Mouse (Mus musculus): ENCODE measurements around the gene Otop1. TPM values are rescaled to one million over a fixed set of nuclear protein-coding genes. Genes with fewer than 3 reads are reported as not detected.

Otop1 gene
- polyA plus RNA-seq, 1 experiment from 2014 or later: not detected

DNA sequence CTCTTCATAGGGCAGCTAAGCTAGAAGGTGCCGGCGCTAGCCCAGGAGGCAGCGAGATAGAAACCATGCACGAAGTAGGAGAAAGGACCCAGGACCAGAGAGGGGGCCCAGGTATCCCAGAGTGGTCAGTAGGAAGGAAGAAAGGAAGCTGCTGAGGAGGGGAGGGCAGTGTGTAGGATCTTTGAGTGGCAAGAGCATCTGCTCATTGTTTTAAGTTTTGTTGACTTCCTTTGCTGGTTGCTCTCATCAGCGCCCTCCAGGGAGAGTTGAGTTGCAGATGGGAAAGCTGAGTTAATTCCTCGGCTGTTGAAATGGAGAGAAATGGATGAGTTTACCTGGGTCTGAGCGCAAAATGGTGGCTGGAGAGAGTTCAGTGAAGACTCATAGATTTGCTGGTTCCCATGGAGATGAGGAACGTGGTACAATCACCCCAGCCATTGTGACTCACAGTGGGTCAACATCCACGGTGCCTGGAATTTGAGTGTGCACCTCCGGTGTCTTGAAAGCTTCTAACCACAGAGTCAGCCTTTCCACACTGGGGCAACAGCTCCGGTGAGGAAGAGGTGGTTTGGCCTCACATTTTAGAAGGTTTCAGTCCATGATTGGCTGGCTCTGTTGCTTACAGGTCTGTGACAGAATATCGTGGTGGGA lies 26.1 kb downstream of the Otop1 start:
- no peak overlapping the region for H3K27ac ChIP-seq (replicated peaks in 1 of 2; ENCODE audit: control insufficient read depth in 1 of 2, insufficient read depth in 1 of 2, low read depth in 2 of 2, low read length in 2 of 2)
- no peaks in the 10 kb centered on the region for H3K4me1 ChIP-seq (ENCODE audit: control insufficient read depth in 2 of 2, insufficient read depth in 2 of 2, low read length in 2 of 2)
- no peaks in the 10 kb centered on the region for H3K27me3 ChIP-seq (ENCODE audit: control insufficient read depth, insufficient read depth, low read length)
- no peak for ATAC-seq (ENCODE audit: insufficient number of reproducible peaks, insufficient read depth, low FRiP score, low read depth)
- H3K4me3 ChIP-seq (ENCODE audit: control insufficient read depth in 1 of 2, insufficient read depth in 1 of 2, low read depth in 1 of 2, low read length in 2 of 2): no peak overlapping the region
- H3K4me2 ChIP-seq (ENCODE audit: low read length): no peak overlapping the region
- no peaks in the 10 kb centered on the region for H3K9me3 ChIP-seq (ENCODE audit: control insufficient read depth, low read length)
- no peaks in the 10 kb centered on the region for H3K36me3 ChIP-seq (ENCODE audit: control insufficient read depth, insufficient read depth, low read length)
- H3K9ac ChIP-seq (ENCODE audit: low read length): no peak overlapping the region
- 82% methylated on average over 12 of the region's 12 CpGs for WGBS

DNA sequence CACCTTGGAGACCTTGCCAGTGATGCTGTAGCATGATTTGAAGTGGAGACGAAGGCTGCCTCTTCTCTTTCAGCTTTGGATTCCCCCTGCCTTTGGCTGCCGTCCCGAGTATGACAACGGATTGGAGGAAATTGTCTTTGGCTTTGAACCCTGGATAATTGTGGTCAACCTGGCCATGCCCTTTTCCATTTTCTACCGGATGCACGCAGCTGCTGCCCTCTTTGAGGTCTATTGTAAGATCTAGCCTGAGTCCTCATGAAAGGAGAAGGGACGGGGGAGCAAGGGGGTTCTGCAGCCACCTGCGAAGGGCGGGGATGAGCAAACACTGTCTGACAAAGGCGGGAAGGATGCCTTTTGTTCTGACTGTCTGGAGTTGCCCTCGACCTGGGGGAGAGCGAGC lies 26.9 kb downstream of the Otop1 start:
- no peak overlapping the region for H3K4me2 ChIP-seq (ENCODE audit: low read length)
- no peak for ATAC-seq (ENCODE audit: insufficient number of reproducible peaks, insufficient read depth, low FRiP score, low read depth)
- H3K9ac ChIP-seq (ENCODE audit: low read length): no peak overlapping the region
- no peak overlapping the region for H3K4me3 ChIP-seq (ENCODE audit: control insufficient read depth in 1 of 2, insufficient read depth in 1 of 2, low read depth in 1 of 2, low read length in 2 of 2)
- H3K27ac ChIP-seq (replicated peaks in 1 of 2; ENCODE audit: control insufficient read depth in 1 of 2, insufficient read depth in 1 of 2, low read depth in 2 of 2, low read length in 2 of 2): no peak overlapping the region
- H3K36me3 ChIP-seq (ENCODE audit: control insufficient read depth, insufficient read depth, low read length): no peaks in the 10 kb centered on the region
- no peaks in the 10 kb centered on the region for H3K4me1 ChIP-seq (ENCODE audit: control insufficient read depth in 2 of 2, insufficient read depth in 2 of 2, low read length in 2 of 2)
- 55% methylated on average over 12 of the region's 12 CpGs for WGBS
- H3K27me3 ChIP-seq (ENCODE audit: control insufficient read depth, insufficient read depth, low read length): no peaks in the 10 kb centered on the region
- H3K9me3 ChIP-seq (ENCODE audit: control insufficient read depth, low read length): no peaks in the 10 kb centered on the region

DNA sequence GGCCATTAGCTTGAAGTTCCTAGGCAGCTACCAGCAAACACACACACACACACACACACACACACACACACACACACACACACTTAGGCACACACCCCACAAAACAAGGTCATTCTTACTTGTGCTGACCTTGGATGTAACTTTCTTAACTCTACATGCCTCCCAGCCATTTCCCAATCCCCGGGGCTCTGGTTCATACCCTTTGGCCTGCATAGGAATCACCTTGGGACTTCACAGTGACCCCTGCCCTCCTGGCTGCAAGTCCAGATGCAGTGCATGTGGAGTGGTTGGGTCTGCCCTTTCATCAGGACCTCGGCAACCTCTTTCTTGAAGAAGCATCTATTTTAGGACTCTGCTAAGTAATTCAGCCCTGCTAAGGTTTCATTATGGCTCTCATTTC lies 29.5 kb downstream of the Otop1 start:
- H3K27ac ChIP-seq (replicated peaks in 1 of 2; ENCODE audit: control insufficient read depth in 1 of 2, insufficient read depth in 1 of 2, low read depth in 2 of 2, low read length in 2 of 2): no peak overlapping the region

DNA sequence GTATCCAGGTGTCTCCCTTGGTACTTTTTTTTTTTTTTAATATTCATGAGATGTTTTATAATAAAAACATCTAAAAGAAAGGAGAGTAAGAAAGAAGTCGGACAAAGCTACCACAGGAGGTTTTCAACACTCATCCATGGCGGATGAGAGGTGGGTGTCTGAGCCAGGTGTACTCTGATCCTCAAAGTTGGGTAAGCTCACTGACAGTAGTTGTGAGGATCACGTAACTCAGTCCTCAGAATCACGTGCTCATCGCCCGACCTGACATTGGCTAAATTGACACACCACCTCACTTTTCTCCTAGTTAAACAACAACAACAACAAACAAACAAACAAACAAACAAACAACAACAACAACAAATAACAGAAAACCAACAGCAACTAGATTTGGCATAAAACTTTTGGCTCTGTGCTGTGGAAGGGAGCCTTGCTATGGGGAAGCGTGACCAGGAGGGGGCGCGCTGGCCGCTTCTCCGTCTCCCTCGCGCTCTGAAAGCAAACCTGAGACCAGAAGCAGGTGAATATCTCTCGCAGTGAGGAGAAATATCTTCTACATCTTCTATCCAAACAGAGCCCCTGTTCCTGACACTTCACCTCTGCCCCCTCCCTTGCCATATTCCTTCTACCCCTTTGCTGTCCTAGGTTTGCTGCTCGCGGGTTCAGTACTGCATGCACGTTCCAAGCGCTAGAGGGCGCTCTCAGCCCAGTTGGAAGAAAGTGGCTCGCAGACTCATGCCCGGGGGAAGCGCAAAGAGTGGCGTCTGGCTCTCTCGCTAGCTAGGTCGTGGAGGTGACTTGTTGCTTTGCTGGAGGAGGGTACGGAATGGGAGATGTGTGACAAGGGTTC lies 31.7 kb downstream of the Otop1 start:
- H3K4me2 ChIP-seq (ENCODE audit: low read length): peak overlapping the region; percentile 60
- H3K9ac ChIP-seq (ENCODE audit: low read length): no peak overlapping the region
- H3K36me3 ChIP-seq (ENCODE audit: control insufficient read depth, insufficient read depth, low read length): no peaks in the 10 kb centered on the region
- H3K4me3 ChIP-seq (ENCODE audit: control insufficient read depth in 1 of 2, insufficient read depth in 1 of 2, low read depth in 1 of 2, low read length in 2 of 2): peak overlapping the region; percentile 34 to 44
- no peak overlapping the region for H3K27ac ChIP-seq (replicated peaks in 1 of 2; ENCODE audit: control insufficient read depth in 1 of 2, insufficient read depth in 1 of 2, low read depth in 2 of 2, low read length in 2 of 2)
- H3K4me1 ChIP-seq (ENCODE audit: control insufficient read depth in 2 of 2, insufficient read depth in 2 of 2, low read length in 2 of 2): 0 out of 4 replicates have a peak, but pooled peaks cover 0 to 4% of the 10 kb centered on the region in 2 experiments
- H3K9me3 ChIP-seq (ENCODE audit: control insufficient read depth, low read length): no peaks in the 10 kb centered on the region
- H3K27me3 ChIP-seq (ENCODE audit: control insufficient read depth, insufficient read depth, low read length): peaks cover 9% of the 10 kb centered on the region
- WGBS: 9% methylated on average over 26 of the region's 26 CpGs
- ATAC-seq (ENCODE audit: insufficient number of reproducible peaks, insufficient read depth, low FRiP score, low read depth): no peak; the same call in 1 of the 2 replicates

More for the DNA sequence above, 29.5 kb downstream of the Otop1 start:
- H3K4me1 ChIP-seq (ENCODE audit: control insufficient read depth in 2 of 2, insufficient read depth in 2 of 2, low read length in 2 of 2): 0 out of 4 replicates have a peak, but pooled peaks cover 0 to 4% of the 10 kb centered on the region in 2 experiments
- no peaks in the 10 kb centered on the region for H3K9me3 ChIP-seq (ENCODE audit: control insufficient read depth, low read length)
- H3K4me2 ChIP-seq (ENCODE audit: low read length): no peak overlapping the region
- WGBS: 63% methylated on average over 2 of the region's 2 CpGs
- ATAC-seq (ENCODE audit: insufficient number of reproducible peaks, insufficient read depth, low FRiP score, low read depth): no peak
- no peaks in the 10 kb centered on the region for H3K36me3 ChIP-seq (ENCODE audit: control insufficient read depth, insufficient read depth, low read length)
- peaks cover 9% of the 10 kb centered on the region for H3K27me3 ChIP-seq (ENCODE audit: control insufficient read depth, insufficient read depth, low read length)
- H3K4me3 ChIP-seq (ENCODE audit: control insufficient read depth in 1 of 2, insufficient read depth in 1 of 2, low read depth in 1 of 2, low read length in 2 of 2): no peak overlapping the region
- no peak overlapping the region for H3K9ac ChIP-seq (ENCODE audit: low read length)

DNA sequence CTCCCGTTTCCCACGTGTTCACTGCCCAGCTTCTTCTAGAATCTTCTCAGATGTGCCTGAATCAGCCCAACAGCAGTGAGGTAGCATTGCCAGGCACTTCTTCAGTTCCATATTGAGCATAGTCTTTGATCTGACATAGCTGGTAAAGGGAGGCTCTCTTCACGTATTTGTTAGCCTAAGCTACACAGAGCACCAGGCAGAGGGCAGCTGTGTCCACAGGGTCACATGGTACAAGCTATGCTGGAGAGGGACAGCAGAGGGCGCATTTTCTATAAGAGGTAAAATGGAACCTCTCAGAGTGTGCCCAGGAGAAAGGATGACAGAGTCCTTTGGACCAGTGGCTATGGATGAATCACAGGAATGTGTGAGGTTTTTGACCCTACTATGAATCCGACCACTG lies 33.1 kb downstream of the Otop1 start:
- H3K4me2 ChIP-seq (ENCODE audit: low read length): no peak overlapping the region
- no peak overlapping the region for H3K4me3 ChIP-seq (ENCODE audit: control insufficient read depth in 1 of 2, insufficient read depth in 1 of 2, low read depth in 1 of 2, low read length in 2 of 2)
- no peaks in the 10 kb centered on the region for H3K36me3 ChIP-seq (ENCODE audit: control insufficient read depth, insufficient read depth, low read length)
- peaks cover 9% of the 10 kb centered on the region for H3K27me3 ChIP-seq (ENCODE audit: control insufficient read depth, insufficient read depth, low read length)
- 48% methylated on average over 5 of the region's 5 CpGs for WGBS
- H3K4me1 ChIP-seq (ENCODE audit: control insufficient read depth in 2 of 2, insufficient read depth in 2 of 2, low read length in 2 of 2): 0 out of 4 replicates have a peak, but pooled peaks cover 0 to 4% of the 10 kb centered on the region in 2 experiments
- H3K27ac ChIP-seq (replicated peaks in 1 of 2; ENCODE audit: control insufficient read depth in 1 of 2, insufficient read depth in 1 of 2, low read depth in 2 of 2, low read length in 2 of 2): no peak overlapping the region
- no peak overlapping the region for H3K9ac ChIP-seq (ENCODE audit: low read length)
- no peaks in the 10 kb centered on the region for H3K9me3 ChIP-seq (ENCODE audit: control insufficient read depth, low read length)
- ATAC-seq (ENCODE audit: insufficient number of reproducible peaks, insufficient read depth, low FRiP score, low read depth): no peak

DNA sequence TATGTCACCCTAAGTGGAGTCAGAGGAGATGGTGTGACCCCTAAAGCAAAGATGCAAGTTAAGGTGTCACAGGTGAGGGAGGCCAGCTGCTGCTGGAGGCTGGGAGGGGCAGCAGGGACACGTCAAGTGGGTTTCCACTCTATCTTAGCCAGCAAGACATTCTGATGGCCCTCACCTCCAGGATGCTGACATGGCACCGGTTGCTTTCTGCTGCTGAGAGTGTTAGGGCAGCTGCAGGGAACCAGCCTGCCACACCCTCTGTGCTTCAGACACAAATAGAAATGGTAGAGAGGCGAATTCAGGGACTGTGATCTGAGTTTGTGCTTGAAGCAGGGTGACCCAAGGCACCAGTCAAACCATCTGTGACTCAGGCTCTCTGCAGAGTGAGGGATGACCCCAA lies 34.0 kb downstream of the Otop1 start:
- H3K36me3 ChIP-seq (ENCODE audit: control insufficient read depth, insufficient read depth, low read length): no peaks in the 10 kb centered on the region
- no peaks in the 10 kb centered on the region for H3K9me3 ChIP-seq (ENCODE audit: control insufficient read depth, low read length)
- H3K4me3 ChIP-seq (ENCODE audit: control insufficient read depth in 1 of 2, insufficient read depth in 1 of 2, low read depth in 1 of 2, low read length in 2 of 2): no peak overlapping the region
- no peak overlapping the region for H3K4me2 ChIP-seq (ENCODE audit: low read length)
- no peak for ATAC-seq (ENCODE audit: insufficient number of reproducible peaks, insufficient read depth, low FRiP score, low read depth)
- H3K27ac ChIP-seq (replicated peaks in 1 of 2; ENCODE audit: control insufficient read depth in 1 of 2, insufficient read depth in 1 of 2, low read depth in 2 of 2, low read length in 2 of 2): no peak overlapping the region
- WGBS: 47% methylated on average over 3 of the region's 3 CpGs
- H3K4me1 ChIP-seq (ENCODE audit: control insufficient read depth in 2 of 2, insufficient read depth in 2 of 2, low read length in 2 of 2): 0 out of 4 replicates have a peak, but pooled peaks cover 0 to 4% of the 10 kb centered on the region in 2 experiments
- H3K9ac ChIP-seq (ENCODE audit: low read length): no peak overlapping the region
- peaks cover 9% of the 10 kb centered on the region for H3K27me3 ChIP-seq (ENCODE audit: control insufficient read depth, insufficient read depth, low read length)

DNA sequence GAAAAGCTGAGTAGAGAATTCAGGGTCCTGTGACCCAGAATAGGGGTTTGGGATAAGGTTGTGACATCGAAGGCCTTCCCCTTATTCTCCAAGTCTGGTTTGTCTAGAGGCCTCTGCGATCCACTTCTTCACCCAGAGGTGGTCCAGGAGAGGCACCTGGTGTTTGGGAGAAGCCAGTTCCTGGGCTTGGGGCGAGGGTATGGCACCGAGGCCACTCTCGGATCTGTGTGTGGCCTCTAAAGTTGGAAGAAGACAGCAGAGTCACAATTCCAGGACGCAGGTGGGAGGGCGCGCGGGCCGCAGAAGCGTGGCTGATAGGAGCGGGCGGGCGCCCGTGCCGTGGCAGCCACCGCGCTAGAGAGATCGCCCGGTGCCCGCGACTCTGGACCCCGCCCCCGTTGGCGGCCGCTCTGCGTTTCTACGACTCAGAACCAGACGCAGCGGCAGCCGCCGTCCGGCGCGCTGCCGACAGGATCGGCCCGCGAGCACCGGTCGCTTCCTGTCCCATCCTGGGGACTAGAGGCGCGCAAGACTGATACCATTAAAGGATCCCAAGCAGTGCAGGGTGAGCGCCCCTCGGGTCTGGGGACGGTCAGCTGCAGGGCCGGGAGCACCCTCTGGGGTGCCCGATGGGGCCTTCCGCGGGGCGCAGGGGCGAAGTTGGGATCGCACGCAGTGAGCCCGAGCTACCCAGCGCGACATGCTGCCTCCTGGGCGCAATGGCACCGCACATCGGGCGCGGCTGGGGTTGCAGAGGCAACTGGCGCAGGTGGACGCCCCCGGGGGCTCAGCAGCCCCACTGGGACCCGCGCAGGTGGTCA lies 43.4 kb downstream of the Otop1 start, which contains the start of gene Drd5:
Gene Drd5 (plus strand): TSS at position 402 of the 821 bp plus-strand sequence.
- no peaks in the 10 kb centered on the region for H3K36me3 ChIP-seq (ENCODE audit: control insufficient read depth, insufficient read depth, low read length)
- WGBS: 3% methylated on average over 62 of the region's 67 CpGs
- no peak for ATAC-seq (ENCODE audit: insufficient number of reproducible peaks, insufficient read depth, low FRiP score, low read depth)
- peak within 1 kb of the TSS; percentile 2 to 31; a peak in 3 of 4 replicates for H3K4me3 ChIP-seq (ENCODE audit: control insufficient read depth in 1 of 2, insufficient read depth in 1 of 2, low read depth in 1 of 2, low read length in 2 of 2)
- no peaks in the 10 kb centered on the region for H3K9me3 ChIP-seq (ENCODE audit: control insufficient read depth, low read length)
- H3K9ac ChIP-seq (ENCODE audit: low read length): no peak within 1 kb of the TSS
- H3K4me1 ChIP-seq (ENCODE audit: control insufficient read depth in 2 of 2, insufficient read depth in 2 of 2, low read length in 2 of 2): peaks cover 0 to 3% of the 10 kb centered on the region in 2 experiments; a peak in 1 of 4 replicates
- H3K27ac ChIP-seq (replicated peaks in 1 of 2; ENCODE audit: control insufficient read depth in 1 of 2, insufficient read depth in 1 of 2, low read depth in 2 of 2, low read length in 2 of 2): no peak within 1 kb of the TSS
- peak within 1 kb of the TSS; percentile 62 for H3K4me2 ChIP-seq (ENCODE audit: low read length)
- H3K27me3 ChIP-seq (ENCODE audit: control insufficient read depth, insufficient read depth, low read length): peaks cover 51% of the 10 kb centered on the region
